Comparison of ENCODE assay signal across 9 mouse cellular contexts in the genomic region with DNA sequence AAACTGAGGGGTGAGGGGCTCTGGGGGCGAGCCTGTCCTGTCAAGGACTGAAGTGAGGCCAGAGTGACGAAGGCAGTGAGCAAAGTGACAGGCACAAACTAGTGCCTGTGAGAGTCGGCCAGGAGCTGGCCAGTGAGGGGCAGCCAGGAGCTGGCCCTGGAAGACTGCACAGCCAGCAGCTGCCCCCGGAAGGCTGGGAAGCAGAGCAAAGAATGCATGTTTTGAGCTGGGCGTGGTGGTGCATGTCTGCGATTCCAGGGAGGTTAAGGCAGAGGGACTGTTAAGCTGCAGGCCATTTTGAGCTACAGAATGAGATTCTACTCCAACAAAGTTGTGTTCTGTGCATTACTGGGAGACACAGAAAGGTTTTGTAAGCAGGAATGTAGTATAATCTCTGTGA. TPM values are rescaled to one million over a fixed set of nuclear protein-coding genes. Genes with fewer than 3 reads are reported as not detected.
DNase-seq lines count a peak whose midpoint lies in the region; ATAC-seq and TF ChIP-seq lines count a peak whose summit lies in the region.
"Had no signal": no experiment of that assay in that cellular context is flagged by ENCODE, and none has a peak within 500 bp of the region (broad histone marks: within the 10 kb centered on the region; RNA-seq: fewer than 3 reads in every experiment).

No protein-coding gene starts in this region.

- no peak overlapping the region for H3K9ac ChIP-seq in heart, adult 2 months (ENCODE audit: low read depth, low read length)
- H3K9ac ChIP-seq in lung, postnatal 0 days (replicated peaks; ENCODE audit: low read depth): no peak overlapping the region
- H3K9ac ChIP-seq in heart, embryonic 14.5 days (ENCODE audit: low read length): peak overlapping the region; percentile 2; the same call in 1 of the 2 replicates

- H3K9me3 ChIP-seq in lung, postnatal 0 days (ENCODE audit: low read length): no peaks in the 10 kb centered on the region
- H3K9me3 ChIP-seq in heart, embryonic 14.5 days (ENCODE audit: control insufficient read depth, low read length): no peaks in the 10 kb centered on the region

- no peaks in the 10 kb centered on the region for H3K36me3 ChIP-seq in heart, adult 2 months (ENCODE audit: control insufficient read depth, insufficient read depth, low read length)
- H3K36me3 ChIP-seq in lung, postnatal 0 days (ENCODE audit: insufficient read depth, low read length): no peaks in the 10 kb centered on the region
- peaks cover 9% of the 10 kb centered on the region; the same call in 1 of the 2 replicates for H3K36me3 ChIP-seq in heart, embryonic 14.5 days (ENCODE audit: control insufficient read depth, insufficient read depth, low read length)

- peak; percentile 26 to 30 for DNase-seq in heart, adult 2 months
- DNase-seq in heart, postnatal 36 days: no peak
- peak; percentile 34 for DNase-seq in lung, postnatal 0 days (ENCODE audit: low spot score)
- DNase-seq in lung, adult 18-20 months: no peak
- peak; percentile 24 for DNase-seq in lung, postnatal 14 days
- DNase-seq in thymus, postnatal 36 days: no peak
- DNase-seq in frontal cortex, postnatal 10 days (ENCODE audit: low spot score in 2 of 2): no peak
- DNase-seq: right cerebral cortex, adult 18-20 months had no signal

- ATAC-seq in lung, postnatal 0 days: peak; percentile 37; the same call in 1 of the 2 replicates
- ATAC-seq in heart, embryonic 14.5 days (ENCODE audit: insufficient number of reproducible peaks, insufficient read depth, low FRiP score, low read depth): peak; percentile 59; the same call in 1 of the 2 replicates

- peak; percentile 56 for TF ChIP-seq CTCF in heart, adult 2 months (IDR thresholded peaks at IDR 0.05)
- TF ChIP-seq CTCF in lung, postnatal 0 days (IDR thresholded peaks at IDR 0.05): peak; percentile 46

- no peaks in the 10 kb centered on the region for H3K27me3 ChIP-seq in heart, adult 2 months (ENCODE audit: control insufficient read depth, insufficient read depth, low read length)
- no peaks in the 10 kb centered on the region for H3K27me3 ChIP-seq in lung, postnatal 0 days (replicated peaks; ENCODE audit: insufficient read depth, low read length)
- no peaks in the 10 kb centered on the region for H3K27me3 ChIP-seq in heart, embryonic 14.5 days (ENCODE audit: control insufficient read depth, insufficient read depth, low read length)

- intact Hi-C loops in heart, adult 2 months (cut with DNase I): no loop called here
- intact Hi-C loops in heart, postnatal 36 days (cut with DNase I): no loop called here

- H3K4me1 ChIP-seq in heart, adult 2 months (ENCODE audit: control insufficient read depth, insufficient read depth, low read length): peaks cover 1% of the 10 kb centered on the region
- H3K4me1 ChIP-seq in lung, postnatal 0 days (ENCODE audit: insufficient read depth, low read depth, low read length): no peaks in the 10 kb centered on the region
- peaks cover 2 to 10% of the 10 kb centered on the region in 2 experiments; a peak in 3 of 4 replicates for H3K4me1 ChIP-seq in heart, embryonic 14.5 days (ENCODE audit: control insufficient read depth in 2 of 2, insufficient read depth in 2 of 2, low read length in 2 of 2)

- H3K4me3 ChIP-seq in heart, adult 2 months: no peak overlapping the region
- no peak overlapping the region for H3K4me3 ChIP-seq in lung, postnatal 0 days (ENCODE audit: low read depth, low read length)
- no peak overlapping the region for H3K4me3 ChIP-seq in heart, embryonic 14.5 days (ENCODE audit: control insufficient read depth in 1 of 2, insufficient read depth in 1 of 2, low read depth in 1 of 2, low read length in 2 of 2)

- 19% methylated on average over 6 of the region's 6 CpGs for WGBS in heart, adult 2 months
- 14% methylated on average over 6 of the region's 6 CpGs for WGBS in lung, postnatal 0 days
- 4% methylated on average over 6 of the region's 6 CpGs for WGBS in heart, embryonic 14.5 days

- H3K4me2 ChIP-seq in lung, postnatal 0 days (replicated peaks; ENCODE audit: low read depth, low read length): no peak overlapping the region
- peak overlapping the region; percentile 34; the same call in 1 of the 2 replicates for H3K4me2 ChIP-seq in heart, embryonic 14.5 days (ENCODE audit: low read length)

- TF ChIP-seq EP300 in heart, adult 2 months (IDR thresholded peaks at IDR 0.05; ENCODE audit: insufficient read depth, low read depth, low read length): no peak
- TF ChIP-seq EP300 in lung, postnatal 0 days (IDR thresholded peaks at IDR 0.05): no peak

- H3K79me2 ChIP-seq in heart, adult 2 months (replicated peaks; ENCODE audit: control insufficient read depth, insufficient read depth, low read length): no peaks in the 10 kb centered on the region

- H3K27ac ChIP-seq in heart, adult 2 months: no peak overlapping the region
- no peak overlapping the region for H3K27ac ChIP-seq in lung, postnatal 0 days (ENCODE audit: low read length)
- peak overlapping the region in 1 of 2 experiments; percentile 46; a peak in 1 of 4 replicates for H3K27ac ChIP-seq in heart, embryonic 14.5 days (replicated peaks in 1 of 2; ENCODE audit: control insufficient read depth in 1 of 2, insufficient read depth in 1 of 2, low read depth in 2 of 2, low read length in 2 of 2)

- no peak for TF ChIP-seq POLR2A in heart, adult 2 months (IDR thresholded peaks at IDR 0.05; ENCODE audit: insufficient read depth, low read depth, low read length)

RNA-seq across cellular contexts. Expression of gene Ctnnal1, which starts 14.3 kb away (rescaled TPM):
- total RNA-seq in heart, adult 2 months (2021): 10 to 100 TPM; 30.8 to 31.9 TPM
- polyA plus RNA-seq in heart, adult 2 months (2012; rRNA removed): 6.5 and 12.7 TPM in 2 replicates
- 10 to 100 TPM; 22.3 to 32.9 TPM for total RNA-seq in heart, postnatal 36 days (2021)
- polyA plus RNA-seq in lung, postnatal 0 days (2015; fragmentation: Nextera tagmentation; extraction: Ambion mirVana): 15.2 and 16.1 TPM in 2 replicates
- polyA plus RNA-seq in heart, embryonic 14.5 days (2014; fragmentation: Nextera tagmentation; extraction: Ambion mirVana): 27.2 and 27.8 TPM in 2 replicates

RNA-seq across cellular contexts. Expression of gene Fam206a, which starts 48.6 kb away (rescaled TPM):
- total RNA-seq in heart, adult 2 months (2021): 1 to 10 TPM; 2.0 to 2.2 TPM
- polyA plus RNA-seq in heart, adult 2 months (2012; rRNA removed): 1.9 TPM in 2 replicates
- total RNA-seq in heart, postnatal 36 days (2021): 1 to 10 TPM; 2.0 to 2.3 TPM
- 4.3 and 4.7 TPM in 2 replicates for polyA plus RNA-seq in lung, postnatal 0 days (2015; fragmentation: Nextera tagmentation; extraction: Ambion mirVana)
- polyA plus RNA-seq in heart, embryonic 14.5 days (2014; fragmentation: Nextera tagmentation; extraction: Ambion mirVana): 11.2 and 12.1 TPM in 2 replicates

RNA-seq across cellular contexts. Expression of gene Elp1, which starts 48.6 kb away (rescaled TPM):
- total RNA-seq in heart, adult 2 months (2021): 10 to 100 TPM; 17.0 to 19.8 TPM
- polyA plus RNA-seq in heart, adult 2 months (2012; rRNA removed): 13.7 and 20.8 TPM in 2 replicates
- 10 to 100 TPM; 16.2 to 19.3 TPM for total RNA-seq in heart, postnatal 36 days (2021)
- 14.3 and 16.4 TPM in 2 replicates for polyA plus RNA-seq in lung, postnatal 0 days (2015; fragmentation: Nextera tagmentation; extraction: Ambion mirVana)
- 36.6 and 39.2 TPM in 2 replicates for polyA plus RNA-seq in heart, embryonic 14.5 days (2014; fragmentation: Nextera tagmentation; extraction: Ambion mirVana)

Comparison
In these comparisons a context has a peak if more than half of its experiments do, and no peak if none do; other contexts are left out.
1. DNase-seq: peak in heart, adult 2 months (2 of 2), lung, postnatal 0 days (single experiment) and lung, postnatal 14 days (single experiment); none in heart, postnatal 36 days (0 of 2), lung, adult 18-20 months (0 of 2), thymus, postnatal 36 days (0 of 2) and frontal cortex, postnatal 10 days (0 of 2).